Mouse (Mus musculus) stomach, postnatal 0 days (tissue): ENCODE data around the gene Mfsd4b3.

ENCODE experiments used
- CTCF ChIP-seq: IDR thresholded peaks from 2 replicates; pipeline ENCODE4 v1.5.1; 2016; ENCODE audit warnings: antibody characterized with exemption, low read depth, mild to moderate bottlenecking, moderate library complexity
- EP300 ChIP-seq: optimal IDR thresholded peaks from 2 replicates; pipeline ENCODE3; 2016; ENCODE audit warnings: antibody characterized with exemption

GRCm38 (mm10) chr10:39974982-39975381 is 15.0 kb upstream of the Mfsd4b3 start:
- TF ChIP-seq CTCF = no peak
- no peak for TF ChIP-seq EP300
